Mouse (Mus musculus) liver, postnatal 0 days (tissue): ENCODE results near the gene Spry1.

ENCODE experiments used
- CTCF ChIP-seq: sonication (generic); IDR thresholded peaks from 2 replicates; pipeline ENCODE4 v1.5.1; 2016; ENCODE audit warnings: antibody characterized with exemption, low read depth
- EP300 ChIP-seq: IDR thresholded peaks from 2 replicates; pipeline ENCODE4 v1.6.1; 2016; ENCODE audit warnings: antibody characterized with exemption, low read depth, mild to moderate bottlenecking

GRCm38 (mm10) chr3:37667119-37667467, 27.3 kb downstream of the Spry1 start:
- TF ChIP-seq CTCF (no peak), EP300 (0 out of 2 replicates have a peak, but pooled peaks have one; percentile 0)
